Mouse (Mus musculus) embryonic facial prominence, embryonic 12.5 days (tissue): ENCODE measurements around the gene Ptprcap. TPM values are rescaled to one million over a fixed set of nuclear protein-coding genes. Genes with fewer than 3 reads are reported as not detected.
"Not testable (repeated sequence)": the region's sequence is repeated elsewhere in the genome, so short reads cannot be mapped to it uniquely, and the experiment has no call there.

Experiments used
- ATAC-seq: fragments of 200-750 bp; cut with Nextera tagmentation; 2 replicates; pipeline ENCODE4 v1.8.0; 2017; ENCODE audit not compliant: insufficient number of reproducible peaks, insufficient read depth, low FRiP score, low TSS enrichment
- H3K27ac ChIP-seq: fragments of 300-500 bp; sonication (generic); 2 replicates; pipeline ENCODE4 v1.5.1; 2016; ENCODE audit warnings: mild to moderate bottlenecking
- H3K27me3 ChIP-seq: fragments of 300-500 bp; sonication (generic); 2 replicates; pipeline ENCODE4 v1.6.1; 2016; ENCODE audit warnings: mild to moderate bottlenecking, moderate library complexity
- H3K36me3 ChIP-seq: fragments of 300-500 bp; sonication (generic); 2 replicates; pipeline ENCODE4 v1.6.1; 2016; ENCODE audit warnings: mild to moderate bottlenecking
- H3K4me1 ChIP-seq: fragments of 300-500 bp; sonication (generic); 2 replicates; pipeline ENCODE4 v1.6.1; 2016
- H3K4me2 ChIP-seq: fragments of 300-500 bp; sonication (generic); replicated peaks from 2 replicates; pipeline ENCODE4 v1.6.1; 2016; ENCODE audit warnings: mild to moderate bottlenecking, moderate library complexity
- H3K4me3 ChIP-seq: fragments of 300-500 bp; sonication (generic); 2 replicates; pipeline ENCODE4 v1.5.1; 2016; ENCODE audit warnings: mild to moderate bottlenecking
- H3K9ac ChIP-seq: fragments of 300-500 bp; sonication (generic); 2 replicates; pipeline ENCODE4 v1.6.1; 2016; ENCODE audit warnings: mild to moderate bottlenecking, moderate library complexity
- H3K9me3 ChIP-seq: fragments of 300-500 bp; sonication (generic); 2 replicates; pipeline ENCODE4 v1.6.1; 2016; ENCODE audit warnings: mild to moderate bottlenecking, moderate library complexity
- WGBS: fragments of 180-500 bp; shearing (Covaris S2); methylation state at CpG from one replicate; pipeline ENCODE4 v1.1.7; 2016; 5-methylcytosine and 5-hydroxymethylcytosine counted together
- polyA plus RNA-seq: library from polyadenylated mRNA; unstranded; fragments of >200 nt; fragmentation: Nextera tagmentation; extraction: Ambion mirVana; gene quantifications from 2 replicates; pipeline ENCODE4 v1.2.1, GENCODE M21; 2016

Ptprcap gene
- polyA plus RNA-seq, 1 experiment from 2014 or later = 2.1 TPM

- H3K4me3 ChIP-seq = no peak overlapping the region
- peaks cover 16% of the 10 kb centered on the region; the same call in 1 of the 2 replicates for H3K4me1 ChIP-seq
- H3K9ac ChIP-seq = no peak overlapping the region
- WGBS = 98% methylated on average over 7 of the region's 7 CpGs
- no peaks in the 10 kb centered on the region for H3K27me3 ChIP-seq
- peaks cover 62% of the 10 kb centered on the region for H3K36me3 ChIP-seq
- H3K27ac ChIP-seq = no peak overlapping the region
- no peak overlapping the region for H3K4me2 ChIP-seq
- no peaks in the 10 kb centered on the region for H3K9me3 ChIP-seq
- no peak for ATAC-seq
Observed at GRCm38 (mm10) chr19:4117006-4117405, 36.4 kb upstream of the Ptprcap start.

- Histone ChIP-seq H3K4me1 (peaks cover 14% of the 10 kb centered on the region; the same call in 1 of the 2 replicates), H3K27me3 (no peaks in the 10 kb centered on the region), H3K27ac (no peak overlapping the region), H3K36me3 (peaks cover 50% of the 10 kb centered on the region), H3K9ac (no peak overlapping the region), H3K4me3 (no peak overlapping the region), H3K4me2 (no peak overlapping the region), H3K9me3 (no peaks in the 10 kb centered on the region)
- no peak for ATAC-seq
- 86% methylated on average over 2 of the region's 2 CpGs for WGBS
Observed at GRCm38 (mm10) chr19:4118350-4118749, 35.1 kb upstream of the Ptprcap start.

GRCm38 (mm10) chr19:4119716-4120487 lies 33.5 kb upstream of the Ptprcap start:
- 88% methylated on average over 6 of the region's 6 CpGs for WGBS
- Histone ChIP-seq H3K4me3 (peak overlapping the region; percentile 51; the same call in 1 of the 2 replicates), H3K9ac (no peak overlapping the region), H3K27ac (no peak overlapping the region), H3K9me3 (no peaks in the 10 kb centered on the region), H3K27me3 (no peaks in the 10 kb centered on the region), H3K4me2 (peak overlapping the region; percentile 54), H3K4me1 (0 out of 2 replicates have a peak, but pooled peaks cover 9% of the 10 kb centered on the region), H3K36me3 (peaks cover 34% of the 10 kb centered on the region)
- no peak for ATAC-seq

- ATAC-seq = no peak
- Histone ChIP-seq H3K4me1 (0 out of 2 replicates have a peak, but pooled peaks cover 9% of the 10 kb centered on the region), H3K27ac (no peak overlapping the region), H3K4me3 (peak overlapping the region; percentile 51), H3K36me3 (peaks cover 28% of the 10 kb centered on the region), H3K27me3 (no peaks in the 10 kb centered on the region), H3K9me3 (no peaks in the 10 kb centered on the region), H3K9ac (no peak overlapping the region), H3K4me2 (peak overlapping the region; percentile 54)
- 95% methylated on average over 2 of the region's 2 CpGs for WGBS
Observed at GRCm38 (mm10) chr19:4120496-4120895, 32.9 kb upstream of the Ptprcap start.

- Histone ChIP-seq H3K4me3 (peak overlapping the region; percentile 51), H3K9ac (peak overlapping the region; percentile 60), H3K27me3 (no peaks in the 10 kb centered on the region), H3K4me2 (peak overlapping the region; percentile 54), H3K9me3 (no peaks in the 10 kb centered on the region), H3K27ac (peak overlapping the region; percentile 84), H3K36me3 (peaks cover 22% of the 10 kb centered on the region), H3K4me1 (0 out of 2 replicates have a peak, but pooled peaks cover 9% of the 10 kb centered on the region)
- 3% methylated on average over 38 of the region's 38 CpGs for WGBS
- peak; percentile 44 for ATAC-seq
Observed at GRCm38 (mm10) chr19:4121097-4121805, 32.2 kb upstream of the Ptprcap start.

GRCm38 (mm10) chr19:4121896-4122295 lies 31.5 kb upstream of the Ptprcap start:
- H3K4me2 ChIP-seq = peak overlapping the region; percentile 54; the same call in 1 of the 2 replicates
- ATAC-seq, H3K9me3 ChIP-seq, H3K27me3 ChIP-seq, H3K27ac ChIP-seq, H3K9ac ChIP-seq, H3K4me3 ChIP-seq: not testable (repeated sequence)
- H3K36me3 ChIP-seq = peaks cover 15% of the 10 kb centered on the region
- peaks cover 15% of the 10 kb centered on the region for H3K4me1 ChIP-seq
- WGBS = 62% methylated on average over 6 of the region's 6 CpGs

GRCm38 (mm10) chr19:4122411-4123370 lies 30.7 kb upstream of the Ptprcap start:
- no peak for ATAC-seq
- Histone ChIP-seq H3K9me3 (no peaks in the 10 kb centered on the region), H3K9ac (no peak overlapping the region), H3K36me3 (peaks cover 7% of the 10 kb centered on the region), H3K27ac (no peak overlapping the region), H3K4me3 (no peak overlapping the region), H3K4me1 (peaks cover 18% of the 10 kb centered on the region), H3K4me2 (no peak overlapping the region), H3K27me3 (no peaks in the 10 kb centered on the region)
- WGBS = 86% methylated on average over 7 of the region's 7 CpGs

GRCm38 (mm10) chr19:4124432-4124831 lies 29.0 kb upstream of the Ptprcap start:
- H3K27me3 ChIP-seq = no peaks in the 10 kb centered on the region
- peaks cover 13% of the 10 kb centered on the region for H3K36me3 ChIP-seq
- no peak overlapping the region for H3K4me2 ChIP-seq
- H3K9me3 ChIP-seq = no peaks in the 10 kb centered on the region
- H3K27ac ChIP-seq = 0 out of 2 replicates have a peak overlapping the region, but pooled peaks have one; percentile 38
- H3K4me3 ChIP-seq = no peak overlapping the region
- H3K9ac ChIP-seq = no peak overlapping the region
- WGBS = 68% methylated on average over 4 of the region's 4 CpGs
- ATAC-seq = no peak
- H3K4me1 ChIP-seq = peaks cover 18% of the 10 kb centered on the region

- 9% methylated on average over 2 of the region's 4 CpGs for WGBS
- not testable (repeated sequence) for H3K9me3 ChIP-seq, H3K27me3 ChIP-seq
- Histone ChIP-seq H3K4me1 (peaks cover 16% of the 10 kb centered on the region), H3K36me3 (peaks cover 21% of the 10 kb centered on the region), H3K27ac (0 out of 2 replicates have a peak overlapping the region, but pooled peaks have one; percentile 12), H3K4me2 (peak overlapping the region; percentile 71), H3K9ac (peak overlapping the region; percentile 73), H3K4me3 (peak overlapping the region; percentile 83)
- ATAC-seq = peak; percentile 41
Observed at GRCm38 (mm10) chr19:4125268-4125667, 28.1 kb upstream of the Ptprcap start.

- peak within 1 kb of the TSS; percentile 71 for H3K4me2 ChIP-seq
- 1% methylated on average over 64 of the region's 64 CpGs for WGBS
- H3K9me3 ChIP-seq = no peaks in the 10 kb centered on the region
- ATAC-seq = peak; percentile 93
- H3K27me3 ChIP-seq = no peaks in the 10 kb centered on the region
- H3K36me3 ChIP-seq = peaks cover 27% of the 10 kb centered on the region
- peak within 1 kb of the TSS; percentile 58; the same call in 1 of the 2 replicates for H3K27ac ChIP-seq
- peak within 1 kb of the TSS; percentile 73 for H3K9ac ChIP-seq
- H3K4me3 ChIP-seq = peak within 1 kb of the TSS; percentile 83
- peaks cover 9% of the 10 kb centered on the region for H3K4me1 ChIP-seq
Observed at GRCm38 (mm10) chr19:4125741-4126696, 27.4 kb upstream of the Ptprcap start, which contains the start of gene Aip. Gene Aip, minus strand, starts transcription at chr19:4125858.
